In the genomic region with DNA sequence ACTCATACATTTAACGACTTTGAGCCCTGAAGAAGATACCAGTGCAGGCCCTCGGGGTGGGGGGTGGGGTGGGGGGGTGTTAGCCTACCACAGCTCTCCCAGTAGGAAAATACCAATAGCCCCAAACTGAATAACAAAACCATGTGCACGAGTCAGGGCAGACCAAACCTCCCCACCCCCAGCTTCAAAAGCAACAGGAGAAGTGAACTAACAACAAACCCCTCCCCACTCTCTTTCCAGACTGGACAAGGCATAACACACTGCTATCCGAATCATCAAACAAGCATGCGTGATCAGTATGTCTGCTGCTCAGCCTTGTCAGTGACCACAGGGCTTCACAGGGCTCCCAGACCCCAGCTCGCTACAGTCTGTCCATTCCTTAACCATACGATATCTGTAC, we compare ENCODE assay signal across 21 mouse cellular contexts.
DNase-seq lines count a peak whose midpoint lies in the region; ATAC-seq and TF ChIP-seq lines count a peak whose summit lies in the region.
"Had no signal": no experiment of that assay in that cellular context is flagged by ENCODE, and none has a peak within 500 bp of the region (broad histone marks: within the 10 kb centered on the region; RNA-seq: fewer than 3 reads in every experiment).

No protein-coding gene starts in this region.

- H3K4me2 ChIP-seq in embryonic facial prominence, embryonic 12.5 days (replicated peaks): no peak overlapping the region
- H3K4me2 ChIP-seq in stomach, embryonic 16.5 days (ENCODE audit: low read depth, low read length): no peak overlapping the region
- no peak overlapping the region for H3K4me2 ChIP-seq in stomach, postnatal 0 days (replicated peaks; ENCODE audit: low read depth)
- H3K4me2 ChIP-seq in intestine, embryonic 16.5 days (ENCODE audit: low read depth, low read length): no peak overlapping the region
- no peak overlapping the region for H3K4me2 ChIP-seq in hindbrain, postnatal 0 days (ENCODE audit: low read depth, low read length)
- H3K4me2 ChIP-seq in neural tube, embryonic 15.5 days: no peak overlapping the region
- H3K4me2 ChIP-seq: midbrain, embryonic 13.5 days had no signal

- no peak overlapping the region for H3K4me3 ChIP-seq in embryonic facial prominence, embryonic 12.5 days
- no peak overlapping the region for H3K4me3 ChIP-seq in embryonic facial prominence, embryonic 10.5 days
- H3K4me3 ChIP-seq in stomach, embryonic 16.5 days (replicated peaks; ENCODE audit: low read length): no peak overlapping the region
- no peak overlapping the region for H3K4me3 ChIP-seq in stomach, postnatal 0 days (ENCODE audit: low read depth, low read length)
- H3K4me3 ChIP-seq in intestine, embryonic 16.5 days (ENCODE audit: low read length): no peak overlapping the region
- no peak overlapping the region for H3K4me3 ChIP-seq in hindbrain, postnatal 0 days (ENCODE audit: low read length)
- no peak overlapping the region for H3K4me3 ChIP-seq in neural tube, embryonic 15.5 days (replicated peaks)
- H3K4me3 ChIP-seq: hindbrain, embryonic 10.5 days; midbrain, embryonic 13.5 days; myocyte had no signal

- TF ChIP-seq CTCF in stomach, postnatal 0 days (IDR thresholded peaks at IDR 0.05; ENCODE audit: low read depth): no peak
- TF ChIP-seq CTCF in hindbrain, postnatal 0 days (IDR thresholded peaks at IDR 0.05; ENCODE audit: low read depth): no peak

- WGBS in embryonic facial prominence, embryonic 12.5 days: 56% methylated on average over 7 of the region's 7 CpGs
- WGBS in embryonic facial prominence, embryonic 10.5 days: 64% methylated on average over 7 of the region's 7 CpGs
- 63% methylated on average over 7 of the region's 7 CpGs for WGBS in stomach, embryonic 16.5 days
- WGBS in stomach, postnatal 0 days: 63% methylated on average over 7 of the region's 7 CpGs
- WGBS in intestine, embryonic 16.5 days: 60% methylated on average over 7 of the region's 7 CpGs
- 78% methylated on average over 7 of the region's 7 CpGs for WGBS in hindbrain, postnatal 0 days
- 74% methylated on average over 7 of the region's 7 CpGs for WGBS in neural tube, embryonic 15.5 days

- no peak overlapping the region for H3K9ac ChIP-seq in embryonic facial prominence, embryonic 12.5 days
- H3K9ac ChIP-seq in stomach, embryonic 16.5 days (ENCODE audit: low read length): no peak overlapping the region
- no peak overlapping the region for H3K9ac ChIP-seq in stomach, postnatal 0 days (ENCODE audit: low read length)
- H3K9ac ChIP-seq in intestine, embryonic 16.5 days (ENCODE audit: low read depth, low read length): peak overlapping the region; percentile 29; the same call in 1 of the 2 replicates
- no peak overlapping the region for H3K9ac ChIP-seq in hindbrain, postnatal 0 days (replicated peaks; ENCODE audit: low read length)
- H3K9ac ChIP-seq in neural tube, embryonic 15.5 days (replicated peaks): no peak overlapping the region
- H3K9ac ChIP-seq: forebrain, postnatal 0 days; midbrain, embryonic 13.5 days had no signal

- no peak for ATAC-seq in embryonic facial prominence, embryonic 12.5 days (ENCODE audit: insufficient number of reproducible peaks, insufficient read depth, low FRiP score, low TSS enrichment)
- no peak for ATAC-seq in stomach, embryonic 16.5 days (ENCODE audit: insufficient read depth, low FRiP score)
- no peak for ATAC-seq in stomach, postnatal 0 days (ENCODE audit: low FRiP score, low TSS enrichment)
- ATAC-seq in intestine, embryonic 16.5 days: no peak
- no peak for ATAC-seq in hindbrain, postnatal 0 days
- no peak for ATAC-seq in neural tube, embryonic 15.5 days (ENCODE audit: low FRiP score)
- ATAC-seq: activated CD4-positive, CD25-positive, alpha-beta regulatory T cell, adult 4 months; forebrain, postnatal 0 days; midbrain, embryonic 13.5 days had no signal

- no peak for TF ChIP-seq EP300 in stomach, postnatal 0 days (optimal IDR thresholded peaks at IDR 0.05)

- H3K9me3 ChIP-seq in embryonic facial prominence, embryonic 12.5 days: no peaks in the 10 kb centered on the region
- no peaks in the 10 kb centered on the region for H3K9me3 ChIP-seq in embryonic facial prominence, embryonic 10.5 days
- H3K9me3 ChIP-seq in stomach, embryonic 16.5 days (replicated peaks; ENCODE audit: control insufficient read depth, low read length): no peaks in the 10 kb centered on the region
- H3K9me3 ChIP-seq in stomach, postnatal 0 days (ENCODE audit: control insufficient read depth, low read length): no peaks in the 10 kb centered on the region
- no peaks in the 10 kb centered on the region for H3K9me3 ChIP-seq in intestine, embryonic 16.5 days (ENCODE audit: control insufficient read depth, low read length)
- H3K9me3 ChIP-seq in hindbrain, postnatal 0 days (ENCODE audit: low read length): no peaks in the 10 kb centered on the region
- H3K9me3 ChIP-seq in neural tube, embryonic 15.5 days (replicated peaks): no peaks in the 10 kb centered on the region
- H3K9me3 ChIP-seq: hindbrain, embryonic 10.5 days; midbrain, embryonic 13.5 days had no signal

- peaks cover 52% of the 10 kb centered on the region for H3K4me1 ChIP-seq in embryonic facial prominence, embryonic 12.5 days
- peaks cover 87% of the 10 kb centered on the region for H3K4me1 ChIP-seq in embryonic facial prominence, embryonic 10.5 days
- H3K4me1 ChIP-seq in stomach, embryonic 16.5 days (ENCODE audit: control insufficient read depth, insufficient read depth, low read length): peaks cover 45% of the 10 kb centered on the region
- H3K4me1 ChIP-seq in stomach, postnatal 0 days (replicated peaks; ENCODE audit: control insufficient read depth, insufficient read depth): peaks cover 4% of the 10 kb centered on the region; the same call in 1 of the 2 replicates
- H3K4me1 ChIP-seq in intestine, embryonic 16.5 days (ENCODE audit: control insufficient read depth, insufficient read depth, low read length): peaks cover 61% of the 10 kb centered on the region
- no peaks in the 10 kb centered on the region for H3K4me1 ChIP-seq in hindbrain, postnatal 0 days (ENCODE audit: insufficient read depth, low read length)
- H3K4me1 ChIP-seq in neural tube, embryonic 15.5 days: peaks cover 21% of the 10 kb centered on the region
- H3K4me1 ChIP-seq: midbrain, embryonic 13.5 days had no signal

- H3K36me3 ChIP-seq in embryonic facial prominence, embryonic 12.5 days: no peaks in the 10 kb centered on the region
- H3K36me3 ChIP-seq in embryonic facial prominence, embryonic 10.5 days (replicated peaks): 0 out of 2 replicates have a peak, but pooled peaks cover 7% of the 10 kb centered on the region
- no peaks in the 10 kb centered on the region for H3K36me3 ChIP-seq in stomach, embryonic 16.5 days (ENCODE audit: control insufficient read depth, insufficient read depth, low read length)
- H3K36me3 ChIP-seq in stomach, postnatal 0 days (ENCODE audit: control insufficient read depth, insufficient read depth, low read length): no peaks in the 10 kb centered on the region
- no peaks in the 10 kb centered on the region for H3K36me3 ChIP-seq in intestine, embryonic 16.5 days (ENCODE audit: control insufficient read depth, insufficient read depth, low read length)
- no peaks in the 10 kb centered on the region for H3K36me3 ChIP-seq in hindbrain, postnatal 0 days (ENCODE audit: insufficient read depth, low read length)
- no peaks in the 10 kb centered on the region for H3K36me3 ChIP-seq in neural tube, embryonic 15.5 days
- H3K36me3 ChIP-seq: hindbrain, embryonic 10.5 days; midbrain, embryonic 13.5 days had no signal

- no peaks in the 10 kb centered on the region for H3K27me3 ChIP-seq in embryonic facial prominence, embryonic 12.5 days
- no peaks in the 10 kb centered on the region for H3K27me3 ChIP-seq in embryonic facial prominence, embryonic 10.5 days (replicated peaks; ENCODE audit: low read depth, poor library complexity, severe bottlenecking)
- H3K27me3 ChIP-seq in stomach, embryonic 16.5 days (ENCODE audit: control insufficient read depth, insufficient read depth, low read length): no peaks in the 10 kb centered on the region
- H3K27me3 ChIP-seq in stomach, postnatal 0 days (ENCODE audit: control insufficient read depth, insufficient read depth, low read length): no peaks in the 10 kb centered on the region
- H3K27me3 ChIP-seq in intestine, embryonic 16.5 days (replicated peaks; ENCODE audit: control insufficient read depth, insufficient read depth, low read length): no peaks in the 10 kb centered on the region
- H3K27me3 ChIP-seq in hindbrain, postnatal 0 days (ENCODE audit: insufficient read depth, low read length): no peaks in the 10 kb centered on the region
- 0 out of 2 replicates have a peak, but pooled peaks cover 3% of the 10 kb centered on the region for H3K27me3 ChIP-seq in neural tube, embryonic 15.5 days (replicated peaks)

- H3K27ac ChIP-seq in embryonic facial prominence, embryonic 12.5 days: peak overlapping the region; percentile 46; the same call in 1 of the 2 replicates
- H3K27ac ChIP-seq in embryonic facial prominence, embryonic 10.5 days (replicated peaks): no peak overlapping the region
- H3K27ac ChIP-seq in stomach, embryonic 16.5 days (ENCODE audit: low read length): peak overlapping the region; percentile 2; the same call in 1 of the 2 replicates
- no peak overlapping the region for H3K27ac ChIP-seq in stomach, postnatal 0 days (replicated peaks)
- H3K27ac ChIP-seq in intestine, embryonic 16.5 days (ENCODE audit: low read length): peak overlapping the region; percentile 51
- no peak overlapping the region for H3K27ac ChIP-seq in hindbrain, postnatal 0 days
- no peak overlapping the region for H3K27ac ChIP-seq in neural tube, embryonic 15.5 days (replicated peaks)
- H3K27ac ChIP-seq: midbrain, embryonic 13.5 days had no signal

- DNase-seq in embryonic facial prominence, embryonic 10.5 days (ENCODE audit: low spot score): no peak
- DNase-seq in stomach, postnatal 0 days (ENCODE audit: low spot score): no peak
- DNase-seq in hindbrain, postnatal 0 days (ENCODE audit: low spot score): no peak
- DNase-seq in adrenal gland, adult 8-10 months: no peak
- DNase-seq: adrenal gland, postnatal 14 days; cerebellum, adult 11 months; cerebellum, postnatal 10 days; embryo, embryonic 11 days; forebrain, postnatal 0 days; liver; lung, postnatal 14 days; right cerebral cortex, postnatal 25 days; thymus, adult 2 months had no signal

Comparison
In these comparisons a context has a peak if more than half of its experiments do, and no peak if none do; other contexts are left out.
1. H3K27ac ChIP-seq: peak in embryonic facial prominence, embryonic 12.5 days (single experiment), stomach, embryonic 16.5 days (single experiment) and intestine, embryonic 16.5 days (single experiment); none in embryonic facial prominence, embryonic 10.5 days (single experiment), stomach, postnatal 0 days (single experiment), hindbrain, postnatal 0 days (single experiment) and neural tube, embryonic 15.5 days (single experiment).